Mouse (Mus musculus) MEL (cell line): ENCODE results near the gene Aknad1. TPM values are rescaled to one million over a fixed set of nuclear protein-coding genes. Genes with fewer than 3 reads are reported as not detected.

Source experiments
- DNase-seq: peaks from one replicate; pipeline ENCODE4 v3.0.0; 2011; ENCODE audit warnings: low read depth, low spot score
- H3K27ac ChIP-seq: 2 replicates; pipeline ENCODE4 v1.5.1; 2012; ENCODE audit warnings: low read depth, mild to moderate bottlenecking, control low read depth, low read length, moderate library complexity; ENCODE audit not compliant: control insufficient read depth
- H3K27me3 ChIP-seq, 2 experiments: fragments of 150-350 bp in 1 of 2; sonication (generic) in 1 of 2; 2 replicates each; pipeline ENCODE4 v1.6.1; 2012; ENCODE audit warnings: low read length in 2 of 2, mild to moderate bottlenecking in 2 of 2, improper control_type of control experiment in 1 of 2, moderate library complexity in 1 of 2; ENCODE audit not compliant: insufficient read depth in 2 of 2, control insufficient read depth in 1 of 2
- H3K36me3 ChIP-seq, 2 experiments: 2 replicates each; pipeline ENCODE4 v1.6.1; 2012 to 2014; ENCODE audit warnings: low read length in 2 of 2, improper control_type of control experiment in 1 of 2, inconsistent platforms in 1 of 2, mild to moderate bottlenecking in 1 of 2; ENCODE audit not compliant: insufficient read depth in 2 of 2, control insufficient read depth in 1 of 2
- H3K4me1 ChIP-seq, 2 experiments: fragments of 150-350 bp in 1 of 2; sonication (generic) in 1 of 2; 2 replicates each; pipeline ENCODE4 v1.6.1; 2012; ENCODE audit warnings: low read length in 2 of 2, improper control_type of control experiment in 1 of 2, mild to moderate bottlenecking in 1 of 2; ENCODE audit not compliant: insufficient read depth in 2 of 2, control insufficient read depth in 1 of 2
- H3K4me3 ChIP-seq, 2 experiments: fragments of 150-350 bp in 1 of 2; sonication (generic) in 1 of 2; 2 replicates each; pipeline ENCODE4 v1.5.1; 2012; ENCODE audit warnings: low read depth in 2 of 2, low read length in 2 of 2, mild to moderate bottlenecking in 2 of 2, moderate library complexity in 2 of 2, control low read depth in 1 of 2, improper control_type of control experiment in 1 of 2; ENCODE audit not compliant: control insufficient read depth in 1 of 2, insufficient read depth in 1 of 2
- H3K79me2 ChIP-seq: 2 replicates; pipeline ENCODE4 v1.6.1; 2012; ENCODE audit warnings: mild to moderate bottlenecking, low read length, moderate library complexity; ENCODE audit not compliant: control insufficient read depth, poor library complexity, insufficient read depth
- H3K9ac ChIP-seq: 2 replicates; pipeline ENCODE4 v1.6.1; 2012; ENCODE audit warnings: low read depth, mild to moderate bottlenecking, control low read depth, low read length, moderate library complexity; ENCODE audit not compliant: control insufficient read depth, poor library complexity, severe bottlenecking
- H3K9me3 ChIP-seq: fragments of 150-350 bp; sonication (generic); replicated peaks from 2 replicates; pipeline ENCODE4 v1.6.1; 2012; ENCODE audit warnings: mild to moderate bottlenecking, low read length, improper control_type of control experiment, moderate library complexity; ENCODE audit not compliant: insufficient read depth
- CHD1 ChIP-seq: IDR thresholded peaks from 2 replicates; pipeline ENCODE4 v1.6.1; 2012; ENCODE audit warnings: low read depth, mild to moderate bottlenecking, inconsistent platforms, low read length, improper control_type of control experiment
- CHD2 ChIP-seq: IDR thresholded peaks from 2 replicates; pipeline ENCODE4 v1.6.1; 2011; ENCODE audit warnings: low read length, improper control_type of control experiment
- CTCF ChIP-seq, 3 experiments: IDR thresholded peaks in 2 of 3; conservative IDR thresholded peaks in 1 of 3; 2 replicates each; pipeline ENCODE4 v1.5.1; 2011 to 2012; ENCODE audit warnings: low read length in 3 of 3, low read depth in 2 of 3, mild to moderate bottlenecking in 2 of 3, improper control_type of control experiment in 1 of 3, inconsistent platforms in 1 of 3, mixed read lengths in 1 of 3, moderate library complexity in 1 of 3; ENCODE audit not compliant: control insufficient read depth in 1 of 3, insufficient read depth in 1 of 3, poor library complexity in 1 of 3, severe bottlenecking in 1 of 3
- ELF1 ChIP-seq: IDR thresholded peaks from 2 replicates; pipeline ENCODE4 v1.6.1; 2014; ENCODE audit warnings: low read depth, mild to moderate bottlenecking, inconsistent platforms, low read length, improper control_type of control experiment, moderate library complexity
- EP300 ChIP-seq, 2 experiments: IDR thresholded peaks; 2 replicates each; pipeline ENCODE4 v1.6.1; 2011; ENCODE audit warnings: improper control_type of control experiment in 2 of 2, low read length in 2 of 2, low read depth in 1 of 2, mild to moderate bottlenecking in 1 of 2
- ETS1 ChIP-seq: IDR thresholded peaks from 2 replicates; pipeline ENCODE4 v1.6.1; 2012; ENCODE audit warnings: low read depth, mild to moderate bottlenecking, inconsistent platforms, low read length, improper control_type of control experiment, moderate library complexity
- GATA1 ChIP-seq: IDR thresholded peaks from 2 replicates; pipeline ENCODE4 v1.6.1; 2011; ENCODE audit warnings: low read depth, low read length, improper control_type of control experiment
- JUND ChIP-seq: IDR thresholded peaks from 2 replicates; pipeline ENCODE4 v1.6.1; 2011; ENCODE audit warnings: low read depth, mild to moderate bottlenecking, improper control_type of control experiment, low read length
- MAX ChIP-seq: IDR thresholded peaks from 2 replicates; pipeline ENCODE4 v1.6.1; 2011; ENCODE audit warnings: low read length, improper control_type of control experiment
- MAZ ChIP-seq: IDR thresholded peaks from 2 replicates; pipeline ENCODE4 v1.6.1; 2012; ENCODE audit warnings: low read depth, mild to moderate bottlenecking, inconsistent platforms, low read length, improper control_type of control experiment
- MEF2A ChIP-seq: IDR thresholded peaks from 2 replicates; pipeline ENCODE4 v1.6.1; 2014; ENCODE audit warnings: low read depth, mild to moderate bottlenecking, inconsistent platforms, low read length, improper control_type of control experiment; ENCODE audit not compliant: poor library complexity, insufficient replicate concordance, severe bottlenecking; ENCODE audit errors: extremely low read depth
- MYB ChIP-seq: IDR thresholded peaks from 2 replicates; pipeline ENCODE4 v1.6.1; 2011; ENCODE audit warnings: mild to moderate bottlenecking, low read depth, low read length, improper control_type of control experiment
- NELFE ChIP-seq: IDR thresholded peaks from 2 replicates; pipeline ENCODE4 v1.6.1; 2011; ENCODE audit warnings: low read depth, low read length, improper control_type of control experiment
- NRF1 ChIP-seq: IDR thresholded peaks from 2 replicates; pipeline ENCODE4 v1.6.1; 2014; ENCODE audit warnings: low read depth, mild to moderate bottlenecking, inconsistent platforms, low read length, improper control_type of control experiment, moderate library complexity; ENCODE audit not compliant: poor library complexity, insufficient read depth, severe bottlenecking
- POLR2A ChIP-seq, 2 experiments: IDR thresholded peaks; 2 replicates each; pipeline ENCODE4 v1.6.1; 2011 to 2012; ENCODE audit warnings: low read length in 2 of 2, mild to moderate bottlenecking in 2 of 2, control low read depth in 1 of 2, improper control_type of control experiment in 1 of 2, low read depth in 1 of 2, moderate library complexity in 1 of 2; ENCODE audit not compliant: control insufficient read depth in 1 of 2, insufficient read depth in 1 of 2, poor library complexity in 1 of 2
- POLR2AphosphoS5 ChIP-seq: IDR thresholded peaks from 2 replicates; pipeline ENCODE4 v1.6.1; 2012; ENCODE audit warnings: low read depth, borderline replicate concordance, mild to moderate bottlenecking, inconsistent platforms, low read length, moderate library complexity, mixed read lengths
- SIN3A ChIP-seq: IDR thresholded peaks from 2 replicates; pipeline ENCODE4 v1.6.1; 2012; ENCODE audit warnings: low read length, improper control_type of control experiment, inconsistent platforms
- SMC3 ChIP-seq: IDR thresholded peaks from 2 replicates; pipeline ENCODE4 v1.6.1; 2011; ENCODE audit warnings: low read depth, low read length, improper control_type of control experiment
- TAL1 ChIP-seq: IDR thresholded peaks from 2 replicates; pipeline ENCODE4 v1.6.1; 2012; ENCODE audit warnings: mild to moderate bottlenecking, inconsistent platforms, low read length, moderate library complexity, mixed read lengths
- TCF12 ChIP-seq: IDR thresholded peaks from 2 replicates; pipeline ENCODE4 v1.6.1; 2014; ENCODE audit warnings: low read depth, mild to moderate bottlenecking, inconsistent platforms, low read length, improper control_type of control experiment, moderate library complexity
- USF2 ChIP-seq, 2 experiments: IDR thresholded peaks; 2 replicates each; pipeline ENCODE4 v1.6.1; 2011 to 2012; ENCODE audit warnings: improper control_type of control experiment in 2 of 2, low read length in 2 of 2, borderline replicate concordance in 1 of 2, inconsistent platforms in 1 of 2, low read depth in 1 of 2, mild to moderate bottlenecking in 1 of 2; ENCODE audit not compliant: insufficient read depth in 1 of 2
- polyA plus RNA-seq, 2 experiments: library from polyadenylated mRNA; stranded (reverse) in 1 of 2; unstranded in 1 of 2; fragments of >175 nt in 1 of 2; fragments of >200 nt in 1 of 2; gene quantifications; 2 replicates each; pipeline versions ENCODE4 v1.2.1 to v1.2.4; 2012; ENCODE audit warnings: low replicate concordance in 2 of 2, low read depth in 1 of 2; ENCODE audit not compliant: insufficient read length in 2 of 2, insufficient read depth in 1 of 2, missing spikeins in 1 of 2
- total RNA-seq: library from RNA; depleted of rRNA; stranded (reverse); fragments of 300-350 nt; gene quantifications from 2 replicates; pipeline ENCODE4 v1.2.3, GENCODE M21; 2012

Gene Aknad1
- total and polyA plus RNA-seq, 3 experiments, result 0.06 TPM; not detected in 2

DNA sequence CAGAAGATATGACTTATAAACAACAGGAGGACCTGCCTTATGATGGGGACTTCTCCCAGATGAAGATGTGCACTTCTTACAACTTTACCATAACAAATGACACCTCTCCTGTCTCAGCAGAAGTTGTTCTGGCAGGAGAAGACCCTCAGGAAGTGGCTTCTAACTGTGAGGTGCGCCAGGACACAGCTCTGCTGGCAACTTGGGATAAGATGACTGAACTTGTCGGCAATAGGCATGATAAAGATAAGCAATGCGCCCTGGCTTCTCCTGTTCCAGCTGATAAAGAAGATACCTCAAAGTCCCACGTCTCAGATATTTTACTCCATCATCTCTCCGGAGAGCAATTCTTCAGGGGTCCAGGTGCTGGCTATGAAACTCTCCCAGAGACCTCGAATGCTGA, 12.2 kb downstream of the Aknad1 start:
- Histone ChIP-seq H3K36me3 (peaks cover 0 to 28% of the 10 kb centered on the region in 2 experiments; a peak in 2 of 4 replicates), H3K9ac (no peak overlapping the region), H3K9me3 (no peaks in the 10 kb centered on the region), H3K27me3 (no peaks in the 10 kb centered on the region), H3K4me3 (peak overlapping the region; percentile 26 to 44; a peak in 3 of 4 replicates), H3K27ac (peak overlapping the region; percentile 71)
- DNase-seq, result peak; percentile 61
- TF ChIP-seq TAL1 (peak; percentile 45), POLR2A (IDR thresholded peaks at IDR 0.05; ENCODE audit: control insufficient read depth in 1 of 2, insufficient read depth in 1 of 2, low read depth in 1 of 2, low read length in 2 of 2, poor library complexity in 1 of 2) (no peak), ETS1 (peak; percentile 79; the same call in 1 of the 2 replicates), CHD2 (no peak), TCF12 (peak; percentile 95), GATA1 (peak; percentile 92), EP300 (IDR thresholded peaks at IDR 0.05; ENCODE audit: low read depth in 1 of 2, low read length in 2 of 2) (peak; percentile 84 to 91)
- TF ChIP-seq, all 39 proteins: peak for 5
- Histone ChIP-seq H3K4me1 (peaks cover 6 to 26% of the 10 kb centered on the region in 2 experiments), H3K79me2 (no peaks in the 10 kb centered on the region)

DNA sequence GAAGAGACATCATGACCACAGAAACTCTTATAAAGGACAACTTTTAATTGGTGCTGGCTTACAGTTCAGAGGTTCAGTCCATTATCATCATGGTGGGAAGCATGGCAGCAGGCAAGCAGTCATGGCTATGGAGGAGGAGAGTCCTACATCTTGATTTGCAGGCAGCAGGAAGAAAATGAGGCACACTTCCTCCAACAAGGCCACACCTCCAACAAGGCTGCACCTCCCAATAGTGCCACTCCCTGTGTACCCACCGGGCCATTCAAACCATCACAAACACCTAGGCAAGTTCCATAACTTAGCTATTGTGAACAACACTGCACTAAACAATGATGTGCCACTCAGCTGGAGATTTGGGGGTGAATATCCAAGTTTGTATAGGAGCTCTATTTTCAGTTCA, 15.1 kb downstream of the Aknad1 start:
- no peak overlapping the region for H3K4me3 ChIP-seq
- H3K4me1 ChIP-seq, result peaks cover 6 to 26% of the 10 kb centered on the region in 2 experiments
- no peak overlapping the region for H3K27ac ChIP-seq
- H3K9me3 ChIP-seq, result no peaks in the 10 kb centered on the region
- no peak for DNase-seq
- H3K27me3 ChIP-seq, result no peaks in the 10 kb centered on the region; a peak in 1 of 4 replicates
- H3K36me3 ChIP-seq, result peaks cover 0 to 28% of the 10 kb centered on the region in 2 experiments; a peak in 2 of 4 replicates
- no peak overlapping the region for H3K9ac ChIP-seq
- no peaks in the 10 kb centered on the region for H3K79me2 ChIP-seq
- TF ChIP-seq USF2 (IDR thresholded peaks at IDR 0.05; ENCODE audit: borderline replicate concordance in 1 of 2, insufficient read depth in 1 of 2, low read depth in 1 of 2, low read length in 2 of 2) (no peak), CHD1 (no peak), ELF1 (no peak), NELFE (no peak), MAX (no peak), SMC3 (no peak), MAZ (no peak), SIN3A (no peak)

DNA sequence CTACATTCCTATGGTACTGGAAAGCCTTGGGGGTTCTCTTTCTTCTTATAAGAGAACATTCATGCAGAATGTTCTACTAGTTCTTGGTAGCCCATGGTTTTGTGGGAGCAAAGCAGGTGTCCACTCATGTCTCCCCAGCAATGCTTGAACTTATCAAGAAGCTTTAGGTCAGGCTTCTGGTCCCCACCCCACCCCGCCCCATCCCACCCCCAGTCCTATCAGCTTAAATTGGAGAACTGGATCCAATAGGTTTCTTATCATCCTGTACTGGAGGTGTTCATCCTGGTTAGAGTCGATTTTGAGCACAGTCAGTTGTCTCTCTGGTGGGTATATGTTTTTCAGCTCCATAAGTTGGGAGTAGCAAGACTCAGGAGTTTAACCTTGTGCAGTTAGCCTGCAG, 16.1 kb downstream of the Aknad1 start:
- Histone ChIP-seq H3K4me1 (peaks cover 2 to 21% of the 10 kb centered on the region in 2 experiments), H3K27me3 (no peaks in the 10 kb centered on the region; a peak in 1 of 4 replicates)

More for the DNA sequence above, 16.1 kb downstream of the Aknad1 start:
- Histone ChIP-seq H3K27ac (no peak overlapping the region), H3K36me3 (peaks cover 0 to 28% of the 10 kb centered on the region in 2 experiments; a peak in 2 of 4 replicates), H3K79me2 (no peaks in the 10 kb centered on the region), H3K4me3 (no peak overlapping the region), H3K9me3 (no peaks in the 10 kb centered on the region), H3K9ac (no peak overlapping the region)
- TF ChIP-seq POLR2AphosphoS5 (no peak), SMC3 (no peak), CHD2 (no peak), CTCF (IDR thresholded peaks at IDR 0.05 in 2 of 3, conservative IDR thresholded peaks at IDR 0.05 in 1 of 3; ENCODE audit: control insufficient read depth in 1 of 3, insufficient read depth in 1 of 3, low read depth in 2 of 3, low read length in 3 of 3, poor library complexity in 1 of 3, severe bottlenecking in 1 of 3) (no peak), MEF2A (no peak), JUND (no peak), MAZ (no peak), MYB (no peak), USF2 (IDR thresholded peaks at IDR 0.05; ENCODE audit: borderline replicate concordance in 1 of 2, insufficient read depth in 1 of 2, low read depth in 1 of 2, low read length in 2 of 2) (no peak), NRF1 (no peak), ETS1 (no peak)
- DNase-seq, result no peak
